Mouse (Mus musculus): ENCODE results near the gene Sigirr.

Sigirr gene

DNA sequence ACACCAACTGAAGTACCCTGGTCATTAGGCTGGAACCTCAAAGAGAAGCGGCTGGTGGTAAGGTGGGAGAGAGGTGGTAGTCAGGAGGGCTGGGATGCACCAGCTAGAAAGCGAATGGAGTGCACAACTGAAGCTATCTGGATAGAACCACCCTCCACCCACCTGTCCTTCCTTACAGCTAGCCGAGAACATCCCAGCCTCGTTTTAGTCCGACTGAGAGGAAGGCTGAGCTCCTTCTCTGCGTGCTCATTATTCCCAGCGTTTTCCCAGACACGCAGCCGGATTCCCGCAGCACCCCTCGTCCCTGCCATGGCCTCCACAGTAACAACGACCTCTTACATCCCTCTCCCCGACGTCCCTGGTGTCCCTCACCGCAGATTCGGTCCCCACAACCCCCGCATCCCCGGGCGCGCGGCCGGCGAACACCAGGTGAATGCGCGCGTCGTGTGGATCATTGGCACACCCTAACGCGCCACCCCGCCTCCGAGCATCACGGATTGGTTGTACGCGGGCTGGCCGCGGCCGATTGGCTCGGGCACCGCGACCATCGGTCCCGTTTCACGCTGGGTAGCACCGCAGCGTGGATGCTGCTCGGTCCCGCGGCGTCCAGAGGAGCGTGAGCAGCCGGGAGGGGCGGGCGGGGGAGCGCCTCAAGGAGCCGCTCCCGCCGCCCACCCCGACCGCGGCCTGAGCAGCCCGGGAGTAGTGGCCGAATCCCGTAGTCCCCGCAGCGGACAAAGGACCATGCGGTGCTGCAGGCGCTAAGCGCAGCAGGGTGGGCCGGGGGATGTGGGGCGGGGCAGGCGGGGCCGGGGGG is 39.7 kb downstream of the Sigirr start, which contains the start of gene B4galnt4:
B4galnt4 (plus strand) TSS at position 679 of the 817 bp plus-strand sequence.
- peak; percentile 77 for DNase-seq (ENCODE audit: low read depth, low spot score)

DNA sequence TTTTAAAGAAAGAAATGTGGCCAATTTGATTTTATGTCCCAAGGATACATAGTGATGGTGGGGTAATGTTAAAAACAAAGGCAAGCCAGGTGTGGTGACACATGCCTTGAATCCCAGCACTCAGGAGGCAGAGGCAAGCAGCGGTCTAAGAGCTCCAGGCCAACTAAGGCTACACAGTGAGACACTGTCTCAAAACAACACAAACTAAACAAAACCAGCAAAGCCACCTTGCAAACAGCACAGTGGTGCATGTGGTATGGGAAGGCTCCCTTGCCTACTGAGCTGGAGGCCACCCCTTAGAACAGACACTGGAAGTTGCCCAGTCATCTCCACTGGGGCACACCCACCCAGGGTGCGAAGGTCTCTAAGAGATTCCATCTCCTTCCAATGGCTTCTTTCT is 40.4 kb downstream of the Sigirr start:
- no peak for DNase-seq (ENCODE audit: low read depth, low spot score)

GRCm38 (mm10) chr7:141058601-141059341 is 41.6 kb downstream of the Sigirr start:
- DNase-seq (ENCODE audit: low read depth, low spot score): no peak

DNA sequence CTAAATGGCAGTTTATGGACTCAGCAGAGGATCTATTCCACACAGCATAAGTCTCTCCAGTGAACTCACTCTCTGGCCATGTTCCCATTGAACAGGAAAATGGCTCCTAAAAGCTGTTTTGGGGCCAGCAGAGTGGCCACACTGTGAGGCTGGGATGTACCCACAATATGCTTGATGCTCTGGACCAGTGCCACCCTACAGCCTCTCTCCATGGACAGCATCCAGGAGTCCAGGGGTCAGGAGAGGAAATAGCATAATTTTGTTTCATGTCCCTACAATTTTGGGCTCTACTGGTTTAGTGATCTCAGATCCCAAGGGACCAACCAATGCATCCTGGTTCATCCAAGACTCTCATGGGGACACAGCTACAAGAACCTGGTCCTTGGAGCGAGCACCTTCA is 42.8 kb downstream of the Sigirr start:
- DNase-seq (ENCODE audit: low read depth, low spot score): no peak

DNA sequence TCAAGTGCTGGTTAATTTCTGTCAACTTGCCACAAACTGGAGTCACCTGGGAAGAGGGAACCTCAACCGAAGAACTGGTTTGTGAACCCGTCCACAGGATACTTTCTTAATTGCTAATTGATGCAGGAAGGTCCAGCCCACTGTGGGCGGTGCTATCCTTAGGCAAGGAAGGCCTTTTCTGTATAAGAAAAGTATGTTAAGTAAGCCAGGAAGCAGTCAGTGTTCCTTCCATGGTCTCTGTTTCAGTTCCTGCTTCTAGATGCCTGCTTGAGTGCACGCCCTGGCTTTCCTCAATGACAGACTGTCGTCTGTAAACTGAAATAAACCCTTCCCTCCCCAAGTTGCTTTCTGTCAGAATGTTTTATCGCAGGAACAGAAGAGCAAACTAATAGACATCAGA is 43.4 kb downstream of the Sigirr start:
- DNase-seq (ENCODE audit: low read depth, low spot score): no peak

- DNase-seq (ENCODE audit: low read depth, low spot score): no peak
Observed at GRCm38 (mm10) chr7:141055785-141056184, 44.6 kb downstream of the Sigirr start.

DNA sequence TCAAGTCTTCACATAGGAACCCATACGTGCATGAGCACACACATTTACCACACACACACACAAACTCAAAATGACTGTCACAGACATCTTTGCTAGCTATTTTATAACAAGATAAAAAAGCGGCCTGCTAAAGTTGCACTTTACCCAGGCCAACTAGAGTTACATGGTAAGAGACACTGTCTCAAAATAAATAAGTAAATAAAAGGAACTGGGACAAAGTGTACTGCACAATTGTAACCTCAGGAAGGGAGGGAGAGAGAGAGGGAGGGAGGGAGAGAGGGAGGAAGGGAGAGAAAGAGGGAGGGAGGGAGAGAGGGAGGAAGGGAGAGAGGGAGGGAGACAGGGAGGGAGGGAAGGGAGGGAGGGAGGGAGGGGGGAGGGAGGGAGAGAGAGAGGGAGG is 48.0 kb downstream of the Sigirr start:
- no peak for DNase-seq (ENCODE audit: low read depth, low spot score)

DNA sequence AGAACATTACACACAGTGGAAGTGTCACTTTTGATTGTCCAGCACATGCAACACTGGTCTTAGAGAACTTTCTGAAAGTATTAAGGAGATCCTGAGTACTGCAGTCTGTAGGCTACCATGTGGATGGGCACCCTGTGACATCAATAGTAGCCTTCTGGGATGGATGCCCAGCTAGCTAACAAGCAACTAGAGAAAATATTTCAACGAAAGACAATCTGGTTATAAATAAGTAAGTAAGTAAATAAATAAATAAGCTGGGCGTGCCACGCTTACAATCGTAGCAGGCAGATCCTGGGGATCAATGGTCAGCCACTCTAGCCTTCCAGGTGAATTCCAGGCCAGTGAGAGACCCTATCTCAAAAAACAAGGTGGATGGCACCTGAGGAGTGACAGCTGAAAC is 48.4 kb downstream of the Sigirr start:
- no peak for DNase-seq (ENCODE audit: low read depth, low spot score)

GRCm38 (mm10) chr7:141051060-141051685 is 49.2 kb downstream of the Sigirr start:
- no peak for DNase-seq (ENCODE audit: low read depth, low spot score)

GRCm38 (mm10) chr7:141049326-141049725 is 51.0 kb downstream of the Sigirr start:
- DNase-seq (ENCODE audit: low read depth, low spot score): no peak

DNA sequence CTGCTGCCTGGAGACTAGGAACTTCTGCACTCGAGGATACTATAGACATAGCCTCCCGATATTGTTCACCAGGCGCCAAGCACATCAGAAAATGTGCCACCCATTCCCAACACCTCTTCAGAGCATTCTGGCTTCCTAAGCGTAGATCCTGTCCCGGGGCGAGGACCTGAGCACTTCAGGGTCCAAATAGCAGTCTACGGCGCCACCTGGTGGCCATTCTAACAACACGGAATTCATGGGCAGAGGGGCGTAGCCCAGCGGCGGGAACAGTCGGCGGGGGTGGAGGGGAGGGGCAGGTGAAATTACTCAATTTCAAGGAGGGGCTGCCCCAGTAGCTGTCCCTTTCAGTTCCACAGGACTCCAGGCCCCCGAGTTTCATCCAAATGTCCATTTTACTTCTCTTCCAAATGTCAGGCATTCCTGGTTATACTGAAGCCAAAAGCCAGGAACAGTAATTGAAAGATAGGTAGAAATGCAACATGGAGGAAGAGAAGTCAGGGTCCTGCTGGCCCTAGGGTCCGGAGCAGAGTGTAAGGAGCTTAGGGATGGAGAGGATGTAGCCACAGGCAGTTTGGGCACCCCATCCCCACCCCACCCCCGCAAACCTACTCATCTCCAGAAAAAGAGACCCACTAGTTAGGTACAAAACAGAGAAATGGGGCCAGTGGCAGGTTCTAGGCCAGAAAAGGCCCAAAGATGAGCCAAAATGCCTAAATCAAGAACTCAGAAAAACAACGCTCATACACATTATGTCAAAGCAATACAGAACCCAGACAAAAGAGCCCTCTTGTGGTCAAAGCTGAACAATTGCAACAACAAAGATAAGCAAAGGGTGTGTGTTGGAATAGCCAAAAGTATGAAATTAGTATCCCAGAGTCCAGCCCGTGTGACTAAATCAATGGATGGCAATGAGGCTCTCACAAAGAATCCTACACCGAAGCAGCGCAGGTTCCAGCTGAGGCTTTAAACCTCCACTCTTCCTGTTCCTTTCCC is 51.9 kb downstream of the Sigirr start:
- DNase-seq (ENCODE audit: low read depth, low spot score): peak; percentile 92

- DNase-seq (ENCODE audit: low read depth, low spot score): no peak
Observed at GRCm38 (mm10) chr7:141047581-141048225, 52.7 kb downstream of the Sigirr start.

GRCm38 (mm10) chr7:141046931-141047580 is 53.3 kb downstream of the Sigirr start:
- no peak for DNase-seq (ENCODE audit: low read depth, low spot score)

- DNase-seq (ENCODE audit: low read depth, low spot score): no peak
Observed at GRCm38 (mm10) chr7:141042539-141042938, 57.8 kb downstream of the Sigirr start.

DNA sequence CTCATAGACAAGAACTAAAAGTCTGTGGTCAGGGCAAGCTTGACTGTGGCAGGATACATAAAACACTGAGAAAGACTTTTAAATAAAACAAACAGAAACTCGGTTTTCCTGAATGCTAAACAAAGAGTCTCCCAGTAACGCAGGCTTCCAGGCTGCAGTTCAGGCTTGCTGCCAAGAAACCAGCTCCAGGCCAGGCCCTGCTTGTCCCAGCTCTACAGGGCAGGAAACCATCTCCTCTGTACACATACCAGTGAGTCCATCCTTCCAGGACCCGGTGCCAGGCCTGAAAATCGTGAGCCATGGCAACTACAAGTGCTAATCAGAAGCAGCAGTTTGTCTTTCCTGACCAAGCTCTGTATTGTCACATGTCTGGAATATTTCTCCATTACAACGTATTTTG is 58.7 kb downstream of the Sigirr start:
- DNase-seq (ENCODE audit: low read depth, low spot score): no peak

Measured in embryo, embryonic 11.5 days (tissue).